Mouse (Mus musculus) activated CD4-positive, CD25-positive, alpha-beta regulatory T cell, adult 4 months (primary cell): ENCODE data around the gene Prim1. TPM values are rescaled to one million over a fixed set of nuclear protein-coding genes. Genes with fewer than 3 reads are reported as not detected.

Experiments
- polyA plus RNA-seq, 2 experiments: library from polyadenylated mRNA; unstranded; fragments of 100-300 nt; shearing (Covaris generic); gene quantifications; one replicate each; pipeline ENCODE4 v1.2.1; 2017

The Prim1 gene
- polyA plus RNA-seq, 2 experiments from 2014 or later = 26.5 to 37.8 TPM

Other genes starting within 250 kb of the Prim1 start
- under 1 TPM in 1 of 2 experiments, not detected in 1; 0.13 TPM for gene Rdh9, start 238.8 kb upstream of the Prim1 start, polyA plus RNA-seq
- not detected for gene Rdh16, start 214.0 kb upstream of the Prim1 start, polyA plus RNA-seq
- gene Rdh19, start 165.2 kb upstream of the Prim1 start, polyA plus RNA-seq = not detected
- not detected for gene Rdh16f2, start 148.7 kb upstream of the Prim1 start, polyA plus RNA-seq
- not detected for gene Rdh7, start 126.4 kb upstream of the Prim1 start, polyA plus RNA-seq
- gene Sdr9c7, start 116.7 kb upstream of the Prim1 start, polyA plus RNA-seq = not detected
- gene Hsd17b6, start 7.6 kb upstream of the Prim1 start, polyA plus RNA-seq = not detected
- gene Naca, start 20.4 kb downstream of the Prim1 start, polyA plus RNA-seq = 1,000 to 10,000 TPM; 1,124 to 1,330 TPM
- gene Ptges3, start 43.8 kb downstream of the Prim1 start, polyA plus RNA-seq = 100 to 1,000 TPM; 194 to 285 TPM
- 100 to 1,000 TPM; 413 to 469 TPM for gene Atp5b, start 68.1 kb downstream of the Prim1 start, polyA plus RNA-seq
- 10 to 100 TPM; 44.1 to 53.3 TPM for gene Baz2a, start 76.4 kb downstream of the Prim1 start, polyA plus RNA-seq
- 10 to 100 TPM; 20.9 to 25.0 TPM for gene Rbms2, start 165.1 kb downstream of the Prim1 start, polyA plus RNA-seq
- gene Gls2, start 179.3 kb downstream of the Prim1 start, polyA plus RNA-seq = under 1 TPM in 1 of 2 experiments, not detected in 1; 0.26 TPM
- gene Spryd4, start 196.6 kb downstream of the Prim1 start, polyA plus RNA-seq = 10 to 100 TPM; 13.3 to 15.6 TPM
- not detected for gene Mip, start 210.7 kb downstream of the Prim1 start, polyA plus RNA-seq
- gene Timeless, start 216.9 kb downstream of the Prim1 start, polyA plus RNA-seq = 10 to 100 TPM; 23.7 to 35.9 TPM
- not detected for gene Apon, start 238.9 kb downstream of the Prim1 start, polyA plus RNA-seq